Mouse (Mus musculus) lung, postnatal 0 days (tissue): ENCODE data around the gene Nsf.

ENCODE experiments used
- CTCF ChIP-seq: IDR thresholded peaks from 2 replicates; pipeline ENCODE4 v1.5.1; 2016; ENCODE audit warnings: antibody characterized with exemption, mild to moderate bottlenecking
- EP300 ChIP-seq: IDR thresholded peaks from 2 replicates; pipeline ENCODE4 v1.6.1; 2016; ENCODE audit warnings: antibody characterized with exemption, mild to moderate bottlenecking, control low read depth

DNA sequence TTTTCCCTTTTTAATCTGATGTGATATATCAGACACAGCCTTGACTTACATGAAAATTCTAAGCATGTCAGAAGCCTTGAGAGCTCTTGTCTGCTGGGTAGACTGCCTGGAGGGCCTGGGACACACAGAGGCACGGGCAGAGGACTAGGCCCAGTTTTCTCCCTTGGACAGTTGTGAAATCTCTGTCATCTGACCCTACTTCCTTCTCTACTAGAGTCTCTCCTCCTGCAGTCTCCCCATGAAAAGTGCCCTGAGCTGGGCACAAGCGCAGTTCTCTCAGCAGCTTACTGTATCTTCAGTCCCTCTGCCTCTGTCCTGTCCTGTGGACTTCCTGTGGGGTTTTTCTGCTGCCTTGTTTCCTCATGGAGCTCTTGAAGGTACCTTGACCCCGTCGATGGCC is 25.5 kb upstream of the Nsf start:
- no peak for TF ChIP-seq CTCF
- no peak for TF ChIP-seq EP300
